Mouse (Mus musculus): ENCODE data around the gene Rpp30. TPM values are rescaled to one million over a fixed set of nuclear protein-coding genes. Genes with fewer than 3 reads are reported as not detected.

Rpp30 gene
- polyA plus RNA-seq, 1 experiment from 2014 or later, result 87.3 TPM

GRCm38 (mm10) chr19:36129213-36129612 is 45.7 kb downstream of the Rpp30 start:
- 0 out of 2 replicates have a peak overlapping the region, but pooled peaks have one; percentile 4 for H3K9ac ChIP-seq
- H3K4me3 ChIP-seq (ENCODE audit: low read depth, low read length), result peak overlapping the region; percentile 17; the same call in 1 of the 2 replicates
- 11% methylated on average over 9 of the region's 9 CpGs for WGBS
- peak overlapping the region; percentile 77 for H3K27ac ChIP-seq (ENCODE audit: low read depth)
- no peaks in the 10 kb centered on the region for H3K9me3 ChIP-seq (ENCODE audit: low read depth, low read length)
- H3K4me1 ChIP-seq (ENCODE audit: insufficient read depth), result peaks cover 6% of the 10 kb centered on the region; the same call in 1 of the 2 replicates
- no peaks in the 10 kb centered on the region for H3K36me3 ChIP-seq (ENCODE audit: insufficient read depth)
- peak; percentile 43 for DNase-seq
- no peak for TF ChIP-seq CTCF (IDR thresholded peaks at IDR 0.05; ENCODE audit: low read depth)
- H3K4me2 ChIP-seq, result peak overlapping the region; percentile 56
- no peak for ATAC-seq (ENCODE audit: insufficient read depth)
- no peaks in the 10 kb centered on the region for H3K27me3 ChIP-seq (ENCODE audit: insufficient read depth, low read length)

- no peak for TF ChIP-seq CTCF (IDR thresholded peaks at IDR 0.05; ENCODE audit: low read depth)
- H3K9me3 ChIP-seq (ENCODE audit: low read depth, low read length), result no peaks in the 10 kb centered on the region
- 0 out of 2 replicates have a peak overlapping the region, but pooled peaks have one; percentile 4 for H3K9ac ChIP-seq
- peak overlapping the region; percentile 56 for H3K4me2 ChIP-seq
- no peaks in the 10 kb centered on the region for H3K36me3 ChIP-seq (ENCODE audit: insufficient read depth)
- DNase-seq (peak; percentile 78), ATAC-seq (ENCODE audit: insufficient read depth) (peak; percentile 84)
- peak overlapping the region; percentile 77 for H3K27ac ChIP-seq (ENCODE audit: low read depth)
- H3K27me3 ChIP-seq (ENCODE audit: insufficient read depth, low read length), result no peaks in the 10 kb centered on the region
- peak overlapping the region; percentile 17; the same call in 1 of the 2 replicates for H3K4me3 ChIP-seq (ENCODE audit: low read depth, low read length)
- 2% methylated on average over 12 of the region's 12 CpGs for WGBS
- H3K4me1 ChIP-seq (ENCODE audit: insufficient read depth), result peaks cover 6% of the 10 kb centered on the region; the same call in 1 of the 2 replicates
Observed at GRCm38 (mm10) chr19:36129643-36130042, 46.1 kb downstream of the Rpp30 start.

DNA sequence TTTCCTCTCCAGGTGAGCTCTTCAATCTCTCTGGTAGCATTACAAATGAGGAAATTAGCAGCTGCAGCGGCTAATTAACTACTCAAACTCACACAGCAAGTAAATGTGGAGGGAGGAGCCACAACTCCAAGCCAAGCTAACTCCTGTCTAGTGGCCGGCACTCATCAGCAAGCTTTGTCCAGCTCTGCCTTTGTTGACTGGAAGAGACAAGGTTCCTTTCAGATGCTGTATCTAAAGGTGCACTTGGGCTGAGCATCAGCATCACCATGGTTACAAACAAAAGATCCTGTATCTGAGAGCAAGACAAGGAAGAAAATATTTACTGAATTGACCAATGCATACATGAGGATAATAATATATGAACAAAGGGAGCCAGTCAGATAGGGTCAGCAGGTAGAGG is 46.7 kb downstream of the Rpp30 start:
- TF ChIP-seq CTCF (IDR thresholded peaks at IDR 0.05; ENCODE audit: low read depth), result no peak
- no peaks in the 10 kb centered on the region for H3K36me3 ChIP-seq (ENCODE audit: insufficient read depth)
- H3K4me3 ChIP-seq (ENCODE audit: low read depth, low read length), result no peak overlapping the region
- no peak overlapping the region for H3K9ac ChIP-seq
- H3K27ac ChIP-seq (ENCODE audit: low read depth), result peak overlapping the region; percentile 18; the same call in 1 of the 2 replicates
- 43% methylated on average over 2 of the region's 2 CpGs for WGBS
- ATAC-seq (ENCODE audit: insufficient read depth) (no peak), DNase-seq (no peak)
- H3K4me1 ChIP-seq (ENCODE audit: insufficient read depth), result peaks cover 6% of the 10 kb centered on the region; the same call in 1 of the 2 replicates
- no peaks in the 10 kb centered on the region for H3K27me3 ChIP-seq (ENCODE audit: insufficient read depth, low read length)
- H3K4me2 ChIP-seq, result peak overlapping the region; percentile 56; the same call in 1 of the 2 replicates
- no peaks in the 10 kb centered on the region for H3K9me3 ChIP-seq (ENCODE audit: low read depth, low read length)

DNA sequence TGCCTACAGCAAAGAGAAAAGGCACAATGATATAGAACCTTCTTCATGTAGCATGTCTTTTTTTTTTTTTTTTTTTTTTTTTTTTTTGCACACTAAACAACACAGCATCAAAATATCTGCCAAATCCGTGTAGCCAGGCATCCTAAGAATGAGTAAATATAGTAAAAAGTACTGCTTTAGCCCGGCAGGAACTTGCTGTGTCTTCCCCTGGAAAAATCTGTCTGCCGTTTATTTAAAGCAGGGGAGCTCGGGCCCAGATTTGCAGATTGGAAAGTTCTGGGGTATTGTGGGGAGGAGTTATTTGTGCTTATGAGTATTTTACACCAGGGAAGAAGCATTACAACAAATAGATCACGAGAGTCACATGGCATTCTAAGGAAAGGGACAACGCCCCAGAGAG is 48.5 kb downstream of the Rpp30 start:
- Histone ChIP-seq H3K4me1 (ENCODE audit: insufficient read depth) (peaks cover 6% of the 10 kb centered on the region; the same call in 1 of the 2 replicates), H3K36me3 (ENCODE audit: insufficient read depth) (no peaks in the 10 kb centered on the region), H3K4me3 (ENCODE audit: low read depth, low read length) (no peak overlapping the region), H3K9me3 (ENCODE audit: low read depth, low read length) (no peaks in the 10 kb centered on the region), H3K4me2 (no peak overlapping the region), H3K27me3 (ENCODE audit: insufficient read depth, low read length) (no peaks in the 10 kb centered on the region), H3K9ac (no peak overlapping the region), H3K27ac (ENCODE audit: low read depth) (no peak overlapping the region)
- DNase-seq (no peak), ATAC-seq (ENCODE audit: insufficient read depth) (no peak)
- WGBS, result 43% methylated on average over 6 of the region's 6 CpGs
- TF ChIP-seq CTCF (IDR thresholded peaks at IDR 0.05; ENCODE audit: low read depth), result no peak

- Histone ChIP-seq H3K9ac (no peak overlapping the region), H3K4me2 (no peak overlapping the region), H3K27me3 (ENCODE audit: insufficient read depth, low read length) (no peaks in the 10 kb centered on the region), H3K4me1 (ENCODE audit: insufficient read depth) (peaks cover 6% of the 10 kb centered on the region; the same call in 1 of the 2 replicates), H3K9me3 (ENCODE audit: low read depth, low read length) (no peaks in the 10 kb centered on the region), H3K4me3 (ENCODE audit: low read depth, low read length) (no peak overlapping the region), H3K36me3 (ENCODE audit: insufficient read depth) (no peaks in the 10 kb centered on the region), H3K27ac (ENCODE audit: low read depth) (no peak overlapping the region)
- no peak for TF ChIP-seq CTCF (IDR thresholded peaks at IDR 0.05; ENCODE audit: low read depth)
- DNase-seq, result no peak
- no peak for ATAC-seq (ENCODE audit: insufficient read depth)
- WGBS, result 83% methylated on average over 6 of the region's 6 CpGs
Observed at GRCm38 (mm10) chr19:36133064-36133463, 49.5 kb downstream of the Rpp30 start.

- 28% methylated on average over 5 of the region's 5 CpGs for WGBS
- Histone ChIP-seq H3K27me3 (ENCODE audit: insufficient read depth, low read length) (no peaks in the 10 kb centered on the region), H3K27ac (ENCODE audit: low read depth) (no peak overlapping the region), H3K9me3 (ENCODE audit: low read depth, low read length) (no peaks in the 10 kb centered on the region), H3K4me1 (ENCODE audit: insufficient read depth) (peaks cover 6% of the 10 kb centered on the region; the same call in 1 of the 2 replicates), H3K4me2 (no peak overlapping the region), H3K4me3 (ENCODE audit: low read depth, low read length) (no peak overlapping the region), H3K36me3 (ENCODE audit: insufficient read depth) (no peaks in the 10 kb centered on the region), H3K9ac (no peak overlapping the region)
- TF ChIP-seq CTCF (IDR thresholded peaks at IDR 0.05; ENCODE audit: low read depth), result no peak
- ATAC-seq (ENCODE audit: insufficient read depth), result no peak
- no peak for DNase-seq
Observed at GRCm38 (mm10) chr19:36133731-36134130, 50.2 kb downstream of the Rpp30 start.

GRCm38 (mm10) chr19:36143571-36143970 is 60.1 kb downstream of the Rpp30 start:
- Histone ChIP-seq H3K27ac (ENCODE audit: low read depth) (no peak overlapping the region), H3K9me3 (ENCODE audit: low read depth, low read length) (no peaks in the 10 kb centered on the region), H3K4me1 (ENCODE audit: insufficient read depth) (no peaks in the 10 kb centered on the region), H3K4me3 (ENCODE audit: low read depth, low read length) (no peak overlapping the region), H3K4me2 (no peak overlapping the region), H3K36me3 (ENCODE audit: insufficient read depth) (no peaks in the 10 kb centered on the region), H3K9ac (no peak overlapping the region), H3K27me3 (ENCODE audit: insufficient read depth, low read length) (no peaks in the 10 kb centered on the region)
- TF ChIP-seq CTCF (IDR thresholded peaks at IDR 0.05; ENCODE audit: low read depth), result no peak
- 83% methylated on average over 2 of the region's 2 CpGs for WGBS
- no peak for DNase-seq
- no peak for ATAC-seq (ENCODE audit: insufficient read depth)

Data from lung, embryonic 14.5 days (tissue).